Mouse (Mus musculus): Measurements from ENCODE around the gene Sptan1. TPM values are rescaled to one million over a fixed set of nuclear protein-coding genes. Genes with fewer than 3 reads are reported as not detected.

The Sptan1 gene
- total and polyA plus RNA-seq, 3 experiments = 26.2 to 29.5 TPM; not detected in 1

DNA sequence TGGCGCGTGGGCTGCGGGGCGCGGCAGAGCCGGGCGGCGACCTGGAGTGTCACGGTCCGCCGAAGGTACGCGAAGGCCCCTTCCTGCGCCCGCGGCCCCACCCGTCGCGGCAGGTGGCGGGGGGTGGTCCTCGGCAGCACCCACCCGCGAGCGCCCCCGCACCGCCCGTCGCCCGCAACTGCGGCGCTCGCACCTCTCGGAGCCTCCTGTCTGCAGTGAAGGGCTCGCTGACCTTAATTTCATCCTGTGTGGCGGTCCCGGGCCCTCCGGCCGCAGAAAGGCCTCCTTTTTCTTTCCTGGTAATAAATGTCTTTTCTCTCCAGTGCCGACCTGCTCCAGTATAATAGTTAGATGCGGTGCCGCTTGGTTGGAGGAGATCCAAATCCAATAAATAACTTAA is 546 bp downstream of the Sptan1 start:
- peak in 1 of 3 experiments; percentile 8; a peak in 1 of 6 replicates for TF ChIP-seq CTCF (IDR thresholded peaks at IDR 0.05 in 2 of 3, conservative IDR thresholded peaks at IDR 0.05 in 1 of 3; ENCODE audit: control insufficient read depth in 1 of 3, insufficient read depth in 1 of 3, low read depth in 2 of 3, low read length in 3 of 3, poor library complexity in 1 of 3, severe bottlenecking in 1 of 3)
- TF ChIP-seq GATA1 (IDR thresholded peaks at IDR 0.05; ENCODE audit: low read depth, low read length) = no peak
- Histone ChIP-seq H3K4me1 (ENCODE audit: control insufficient read depth in 1 of 2, insufficient read depth in 2 of 2, low read length in 2 of 2) (peaks cover 0 to 2% of the 10 kb centered on the region in 2 experiments; a peak in 1 of 4 replicates), H3K9me3 (replicated peaks; ENCODE audit: insufficient read depth, low read length) (no peaks in the 10 kb centered on the region), H3K4me3 (ENCODE audit: control insufficient read depth in 1 of 2, insufficient read depth in 1 of 2, low read depth in 2 of 2, low read length in 2 of 2) (peak overlapping the region; percentile 84 to 98), H3K79me2 (ENCODE audit: control insufficient read depth, insufficient read depth, low read length, poor library complexity) (peaks cover 2% of the 10 kb centered on the region; the same call in 1 of the 2 replicates), H3K36me3 (ENCODE audit: control insufficient read depth in 1 of 2, insufficient read depth in 2 of 2, low read length in 2 of 2) (peaks cover 0 to 3% of the 10 kb centered on the region in 2 experiments; a peak in 1 of 4 replicates), H3K9ac (ENCODE audit: control insufficient read depth, low read depth, low read length, poor library complexity, severe bottlenecking) (peak overlapping the region; percentile 88), H3K27ac (ENCODE audit: control insufficient read depth, low read depth, low read length) (no peak overlapping the region), H3K27me3 (ENCODE audit: control insufficient read depth in 1 of 2, insufficient read depth in 2 of 2, low read length in 2 of 2) (no peaks in the 10 kb centered on the region)
- peak; percentile 18 for DNase-seq (ENCODE audit: low read depth, low spot score)

DNA sequence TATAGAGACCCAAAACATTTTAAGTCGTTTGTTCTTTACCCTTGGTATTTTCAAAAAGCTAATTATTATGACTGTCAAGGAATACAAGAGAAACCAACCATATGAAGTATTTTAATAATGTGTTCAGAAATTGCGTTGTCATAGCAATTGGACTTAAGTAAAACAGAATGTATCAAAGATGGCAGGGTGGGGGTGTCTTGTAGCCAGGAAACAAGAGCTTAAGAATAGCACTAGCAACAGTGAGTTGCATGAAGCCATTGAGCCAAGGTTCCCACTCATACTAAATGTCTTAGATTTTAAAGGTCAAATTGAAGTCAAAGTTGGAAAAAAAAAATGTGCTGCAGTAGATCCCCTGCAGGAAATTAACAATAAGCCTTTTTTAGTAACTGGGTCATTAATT is 1.5 kb downstream of the Sptan1 start:
- no peak for DNase-seq (ENCODE audit: low read depth, low spot score)
- H3K4me3 ChIP-seq (ENCODE audit: control insufficient read depth in 1 of 2, insufficient read depth in 1 of 2, low read depth in 2 of 2, low read length in 2 of 2) = no peak overlapping the region
- H3K4me1 ChIP-seq (ENCODE audit: control insufficient read depth in 1 of 2, insufficient read depth in 2 of 2, low read length in 2 of 2) = peaks cover 0 to 2% of the 10 kb centered on the region in 2 experiments; a peak in 1 of 4 replicates
- no peaks in the 10 kb centered on the region for H3K9me3 ChIP-seq (replicated peaks; ENCODE audit: insufficient read depth, low read length)
- H3K9ac ChIP-seq (ENCODE audit: control insufficient read depth, low read depth, low read length, poor library complexity, severe bottlenecking) = no peak overlapping the region
- no peaks in the 10 kb centered on the region for H3K27me3 ChIP-seq (ENCODE audit: control insufficient read depth in 1 of 2, insufficient read depth in 2 of 2, low read length in 2 of 2)
- no peak overlapping the region for H3K27ac ChIP-seq (ENCODE audit: control insufficient read depth, low read depth, low read length)
- peaks cover 2% of the 10 kb centered on the region; the same call in 1 of the 2 replicates for H3K79me2 ChIP-seq (ENCODE audit: control insufficient read depth, insufficient read depth, low read length, poor library complexity)
- no peak for TF ChIP-seq ZNF384 (IDR thresholded peaks at IDR 0.05; ENCODE audit: low read depth, low read length)
- no peak for TF ChIP-seq NELFE (IDR thresholded peaks at IDR 0.05; ENCODE audit: low read depth, low read length)
- no peak for TF ChIP-seq POLR2AphosphoS2 (IDR thresholded peaks at IDR 0.05; ENCODE audit: low read length)
- no peak for TF ChIP-seq TAL1 (IDR thresholded peaks at IDR 0.05; ENCODE audit: low read length)
- TF ChIP-seq UBTF (IDR thresholded peaks at IDR 0.05; ENCODE audit: borderline replicate concordance, insufficient read depth, low read depth, low read length) = no peak
- no peak for TF ChIP-seq ZC3H11A (IDR thresholded peaks at IDR 0.05; ENCODE audit: low read depth, low read length)
- H3K36me3 ChIP-seq (ENCODE audit: control insufficient read depth in 1 of 2, insufficient read depth in 2 of 2, low read length in 2 of 2) = peaks cover 0 to 3% of the 10 kb centered on the region in 2 experiments; a peak in 1 of 4 replicates

DNA sequence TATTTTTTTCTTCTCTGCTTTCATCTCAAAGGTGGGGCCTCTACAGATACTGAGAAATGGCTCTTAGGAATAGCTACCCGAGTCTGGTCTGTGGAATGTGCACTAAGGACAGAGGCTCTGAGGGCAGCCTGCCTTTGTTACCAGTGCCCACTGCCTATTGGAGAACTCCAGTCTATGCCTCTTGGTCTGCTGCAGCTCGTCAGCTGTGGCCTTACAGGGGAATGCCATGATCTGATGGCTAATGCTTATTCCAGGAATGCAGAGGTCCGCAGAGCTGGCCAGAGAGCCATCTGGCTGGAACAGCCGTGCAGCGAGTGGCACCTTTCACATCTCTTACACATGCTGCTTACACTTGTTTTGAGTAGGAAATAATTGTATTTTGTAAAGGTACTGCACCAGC is 2.4 kb downstream of the Sptan1 start:
- TF ChIP-seq TAL1 (IDR thresholded peaks at IDR 0.05; ENCODE audit: low read length) (no peak), GATA1 (IDR thresholded peaks at IDR 0.05; ENCODE audit: low read depth, low read length) (no peak), SMC3 (IDR thresholded peaks at IDR 0.05; ENCODE audit: low read depth, low read length) (no peak), GABPA (IDR thresholded peaks at IDR 0.05; ENCODE audit: low read depth, low read length) (no peak), TCF12 (IDR thresholded peaks at IDR 0.05; ENCODE audit: low read depth, low read length) (no peak), MEF2A (IDR thresholded peaks at IDR 0.05; ENCODE audit: extremely low read depth, insufficient replicate concordance, low read depth, low read length, poor library complexity, severe bottlenecking) (no peak), MAX (IDR thresholded peaks at IDR 0.05; ENCODE audit: low read length) (no peak), ZMIZ1 (IDR thresholded peaks at IDR 0.05; ENCODE audit: low read depth, low read length) (no peak), TBP (IDR thresholded peaks at IDR 0.05; ENCODE audit: low read depth, low read length) (no peak), CTCF (IDR thresholded peaks at IDR 0.05 in 2 of 3, conservative IDR thresholded peaks at IDR 0.05 in 1 of 3; ENCODE audit: control insufficient read depth in 1 of 3, insufficient read depth in 1 of 3, low read depth in 2 of 3, low read length in 3 of 3, poor library complexity in 1 of 3, severe bottlenecking in 1 of 3) (no peak), UBTF (IDR thresholded peaks at IDR 0.05; ENCODE audit: borderline replicate concordance, insufficient read depth, low read depth, low read length) (no peak), MAZ (IDR thresholded peaks at IDR 0.05; ENCODE audit: low read depth, low read length) (no peak), ZKSCAN1 (IDR thresholded peaks at IDR 0.05; ENCODE audit: low read depth, low read length) (no peak), RAD21 (IDR thresholded peaks at IDR 0.05; ENCODE audit: low read depth, low read length) (no peak), USF1 (IDR thresholded peaks at IDR 0.05; ENCODE audit: low read depth, low read length) (no peak), EP300 (IDR thresholded peaks at IDR 0.05; ENCODE audit: low read depth in 1 of 2, low read length in 2 of 2) (no peak), ZNF384 (IDR thresholded peaks at IDR 0.05; ENCODE audit: low read depth, low read length) (no peak), MYC (IDR thresholded peaks at IDR 0.05; ENCODE audit: low read depth, low read length) (no peak), MAFK (IDR thresholded peaks at IDR 0.05; ENCODE audit: borderline replicate concordance, low read depth, low read length) (no peak)
- H3K27me3 ChIP-seq (ENCODE audit: control insufficient read depth in 1 of 2, insufficient read depth in 2 of 2, low read length in 2 of 2) = no peaks in the 10 kb centered on the region

More for the DNA sequence above, 2.4 kb downstream of the Sptan1 start:
- no peak for DNase-seq (ENCODE audit: low read depth, low spot score)
- Histone ChIP-seq H3K79me2 (ENCODE audit: control insufficient read depth, insufficient read depth, low read length, poor library complexity) (peaks cover 2% of the 10 kb centered on the region; the same call in 1 of the 2 replicates), H3K9ac (ENCODE audit: control insufficient read depth, low read depth, low read length, poor library complexity, severe bottlenecking) (no peak overlapping the region), H3K27ac (ENCODE audit: control insufficient read depth, low read depth, low read length) (no peak overlapping the region), H3K4me3 (ENCODE audit: control insufficient read depth in 1 of 2, insufficient read depth in 1 of 2, low read depth in 2 of 2, low read length in 2 of 2) (no peak overlapping the region), H3K36me3 (ENCODE audit: control insufficient read depth in 1 of 2, insufficient read depth in 2 of 2, low read length in 2 of 2) (peaks cover 0 to 9% of the 10 kb centered on the region in 2 experiments; a peak in 2 of 4 replicates), H3K9me3 (replicated peaks; ENCODE audit: insufficient read depth, low read length) (no peaks in the 10 kb centered on the region), H3K4me1 (ENCODE audit: control insufficient read depth in 1 of 2, insufficient read depth in 2 of 2, low read length in 2 of 2) (peaks cover 0 to 9% of the 10 kb centered on the region in 2 experiments; a peak in 2 of 4 replicates)
